Mouse (Mus musculus): ENCODE data around the gene Mthfd1l. TPM values are rescaled to one million over a fixed set of nuclear protein-coding genes. Genes with fewer than 3 reads are reported as not detected.

Mthfd1l gene
- polyA plus RNA-seq, 1 experiment from 2014 or later, result 50.9 TPM

DNA sequence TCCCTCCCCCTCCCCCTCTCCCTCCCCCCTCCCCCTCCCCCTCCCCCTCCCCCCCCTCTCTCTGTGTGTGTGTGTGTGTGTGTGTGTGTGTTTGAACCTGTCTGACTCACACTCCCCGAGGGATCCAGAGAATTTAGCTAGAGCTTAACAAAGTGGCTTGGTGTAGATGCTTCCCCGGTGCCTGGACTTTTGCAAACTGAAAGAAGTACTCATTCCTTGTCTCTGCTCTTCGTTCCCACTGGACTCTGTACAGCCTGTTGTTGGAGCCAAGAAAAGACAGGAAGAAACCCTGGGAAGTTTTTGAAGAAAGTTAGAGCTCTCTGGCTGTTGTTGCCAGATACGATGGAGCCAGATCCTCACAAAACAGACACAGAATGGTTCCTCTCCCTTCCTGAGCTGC lies 73.6 kb downstream of the Mthfd1l start:
- no peak for ATAC-seq (replicated peaks; ENCODE audit: low FRiP score)
- H3K27ac ChIP-seq (ENCODE audit: low read depth, low read length), result no peak overlapping the region
- H3K36me3 ChIP-seq (ENCODE audit: control insufficient read depth, insufficient read depth, low read length), result peaks cover 17% of the 10 kb centered on the region
- no peak for DNase-seq (ENCODE audit: low spot score)
- H3K27me3 ChIP-seq (replicated peaks; ENCODE audit: control insufficient read depth, insufficient read depth, low read length), result no peaks in the 10 kb centered on the region
- H3K4me2 ChIP-seq, result no peak overlapping the region
- no peaks in the 10 kb centered on the region for H3K4me1 ChIP-seq (replicated peaks; ENCODE audit: control insufficient read depth, insufficient read depth, low read length)
- no peaks in the 10 kb centered on the region for H3K9me3 ChIP-seq (ENCODE audit: control insufficient read depth, low read length)
- H3K9ac ChIP-seq (ENCODE audit: low read depth, low read length), result no peak overlapping the region
- 90% methylated on average over 4 of the region's 4 CpGs for WGBS
- H3K4me3 ChIP-seq (ENCODE audit: low read depth, low read length), result no peak overlapping the region

DNA sequence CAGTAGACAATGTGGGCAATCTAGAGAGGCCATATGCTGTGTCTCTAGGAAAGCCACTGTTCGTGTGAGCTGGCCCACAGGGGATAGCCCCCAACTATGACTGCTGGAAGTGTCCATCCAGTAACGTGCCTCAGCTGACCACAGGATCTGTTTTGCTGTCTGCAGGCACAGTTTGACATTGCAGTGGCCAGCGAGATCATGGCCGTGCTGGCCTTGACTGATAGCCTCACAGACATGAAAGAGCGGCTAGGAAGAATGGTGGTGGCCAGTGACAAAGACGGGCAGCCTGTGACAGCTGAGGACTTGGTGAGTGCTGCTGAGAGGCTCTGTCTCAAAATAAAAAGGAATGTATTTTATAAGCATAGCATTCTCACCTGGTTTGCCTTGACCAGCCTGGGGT lies 74.7 kb downstream of the Mthfd1l start:
- H3K27ac ChIP-seq (ENCODE audit: low read depth, low read length), result no peak overlapping the region
- ATAC-seq (replicated peaks; ENCODE audit: low FRiP score), result no peak
- no peaks in the 10 kb centered on the region for H3K4me1 ChIP-seq (replicated peaks; ENCODE audit: control insufficient read depth, insufficient read depth, low read length)
- no peaks in the 10 kb centered on the region for H3K9me3 ChIP-seq (ENCODE audit: control insufficient read depth, low read length)
- H3K4me3 ChIP-seq (ENCODE audit: low read depth, low read length), result no peak overlapping the region
- DNase-seq (ENCODE audit: low spot score), result no peak
- H3K4me2 ChIP-seq, result no peak overlapping the region
- peaks cover 14% of the 10 kb centered on the region for H3K36me3 ChIP-seq (ENCODE audit: control insufficient read depth, insufficient read depth, low read length)
- H3K27me3 ChIP-seq (replicated peaks; ENCODE audit: control insufficient read depth, insufficient read depth, low read length), result no peaks in the 10 kb centered on the region
- no peak overlapping the region for H3K9ac ChIP-seq (ENCODE audit: low read depth, low read length)
- 82% methylated on average over 6 of the region's 6 CpGs for WGBS

DNA sequence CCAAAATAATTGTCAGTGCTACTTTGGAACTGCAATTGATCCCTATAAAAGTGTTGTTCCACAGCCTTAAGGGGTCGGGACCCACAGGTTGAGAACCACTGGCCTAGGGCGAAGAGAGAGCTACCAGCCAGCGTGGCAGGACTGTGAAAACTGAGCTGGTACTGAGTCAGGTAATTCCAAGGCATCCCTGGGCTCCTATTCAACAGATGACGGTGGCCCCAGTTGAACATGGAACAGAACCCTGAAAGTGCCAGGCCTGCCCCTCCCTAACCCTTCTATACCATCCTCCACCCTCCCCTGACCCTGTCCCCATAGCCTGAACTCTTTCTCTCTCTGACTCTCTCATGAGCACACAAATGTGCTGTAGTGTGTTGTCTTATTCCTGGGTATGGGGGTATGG lies 77.3 kb downstream of the Mthfd1l start:
- Histone ChIP-seq H3K27me3 (replicated peaks; ENCODE audit: control insufficient read depth, insufficient read depth, low read length) (no peaks in the 10 kb centered on the region), H3K4me2 (no peak overlapping the region), H3K36me3 (ENCODE audit: control insufficient read depth, insufficient read depth, low read length) (peaks cover 11% of the 10 kb centered on the region; the same call in 1 of the 2 replicates), H3K4me1 (replicated peaks; ENCODE audit: control insufficient read depth, insufficient read depth, low read length) (no peaks in the 10 kb centered on the region), H3K27ac (ENCODE audit: low read depth, low read length) (no peak overlapping the region), H3K9ac (ENCODE audit: low read depth, low read length) (no peak overlapping the region), H3K9me3 (ENCODE audit: control insufficient read depth, low read length) (no peaks in the 10 kb centered on the region), H3K4me3 (ENCODE audit: low read depth, low read length) (no peak overlapping the region)
- WGBS, result 91% methylated on average over 4 of the region's 4 CpGs
- no peak for DNase-seq (ENCODE audit: low spot score)
- ATAC-seq (replicated peaks; ENCODE audit: low FRiP score), result no peak

DNA sequence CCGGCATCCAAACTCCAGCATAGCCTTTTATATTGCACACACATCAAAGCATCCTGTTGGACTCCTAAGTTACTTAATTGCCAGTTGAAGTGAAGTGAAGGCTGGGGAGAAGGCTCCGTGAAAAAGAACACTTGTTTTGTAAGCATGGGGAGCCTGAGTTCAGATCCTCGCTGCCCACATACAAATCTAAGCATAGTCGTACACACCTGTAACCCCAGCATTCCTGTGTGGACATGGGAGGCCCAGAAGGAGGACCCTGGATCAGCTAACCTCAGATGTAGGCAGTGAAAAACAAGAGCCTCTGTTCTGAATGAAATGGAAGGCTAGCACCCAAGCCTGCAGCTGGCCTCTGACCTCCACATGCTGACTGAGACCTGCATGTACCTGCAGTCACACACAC lies 79.8 kb downstream of the Mthfd1l start:
- WGBS, result 79% methylated on average over 4 of the region's 4 CpGs
- Histone ChIP-seq H3K27ac (ENCODE audit: low read depth, low read length) (no peak overlapping the region), H3K4me2 (no peak overlapping the region), H3K9me3 (ENCODE audit: control insufficient read depth, low read length) (no peaks in the 10 kb centered on the region), H3K27me3 (replicated peaks; ENCODE audit: control insufficient read depth, insufficient read depth, low read length) (no peaks in the 10 kb centered on the region), H3K9ac (ENCODE audit: low read depth, low read length) (no peak overlapping the region), H3K4me3 (ENCODE audit: low read depth, low read length) (no peak overlapping the region), H3K4me1 (replicated peaks; ENCODE audit: control insufficient read depth, insufficient read depth, low read length) (no peaks in the 10 kb centered on the region), H3K36me3 (ENCODE audit: control insufficient read depth, insufficient read depth, low read length) (peaks cover 6% of the 10 kb centered on the region; the same call in 1 of the 2 replicates)
- ATAC-seq (replicated peaks; ENCODE audit: low FRiP score) (no peak), DNase-seq (ENCODE audit: low spot score) (no peak)

DNA sequence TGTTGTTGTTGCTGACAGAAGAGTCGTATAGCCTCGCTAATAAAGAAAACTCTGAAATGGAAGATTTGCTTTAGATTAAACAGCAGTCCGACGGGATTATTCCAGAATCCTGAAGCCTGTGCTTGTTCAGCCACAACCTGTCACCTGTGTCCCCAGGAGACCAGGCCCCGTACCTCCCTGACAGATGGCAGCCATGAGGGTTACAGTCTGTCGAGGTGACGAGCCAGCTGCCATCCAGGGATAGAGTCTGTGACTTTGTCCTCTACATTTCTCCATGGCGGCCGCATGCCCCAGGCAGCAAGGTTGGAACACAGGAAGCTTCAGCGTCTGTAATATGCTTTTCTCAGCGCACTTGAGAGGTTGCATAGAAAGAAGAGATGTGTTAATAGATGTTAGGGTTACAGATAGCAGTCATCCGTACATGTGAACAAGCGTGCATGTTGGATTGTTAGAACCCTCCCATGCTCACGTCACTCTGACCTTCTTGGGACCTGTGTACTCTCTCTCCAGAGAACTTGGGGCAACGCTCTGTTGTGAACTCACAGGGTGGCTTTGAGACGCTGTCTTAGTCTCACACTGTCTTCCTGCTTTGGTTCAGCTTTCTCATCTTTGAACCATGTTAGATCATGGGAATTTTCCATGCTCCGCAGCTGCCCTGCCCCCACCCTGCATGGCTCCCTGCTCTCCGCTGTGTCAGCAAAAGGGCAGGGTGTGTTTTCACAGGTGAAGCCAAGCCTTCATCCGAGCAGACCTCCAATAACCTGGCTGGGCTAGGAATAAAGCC lies 80.6 kb downstream of the Mthfd1l start:
- Histone ChIP-seq H3K4me2 (no peak overlapping the region), H3K4me3 (ENCODE audit: low read depth, low read length) (no peak overlapping the region), H3K9me3 (ENCODE audit: control insufficient read depth, low read length) (no peaks in the 10 kb centered on the region), H3K9ac (ENCODE audit: low read depth, low read length) (no peak overlapping the region), H3K27ac (ENCODE audit: low read depth, low read length) (no peak overlapping the region), H3K36me3 (ENCODE audit: control insufficient read depth, insufficient read depth, low read length) (peaks cover 9% of the 10 kb centered on the region; the same call in 1 of the 2 replicates), H3K4me1 (replicated peaks; ENCODE audit: control insufficient read depth, insufficient read depth, low read length) (no peaks in the 10 kb centered on the region), H3K27me3 (replicated peaks; ENCODE audit: control insufficient read depth, insufficient read depth, low read length) (no peaks in the 10 kb centered on the region)
- no peak for ATAC-seq (replicated peaks; ENCODE audit: low FRiP score)
- DNase-seq (ENCODE audit: low spot score), result no peak
- WGBS, result 86% methylated on average over 19 of the region's 19 CpGs

DNA sequence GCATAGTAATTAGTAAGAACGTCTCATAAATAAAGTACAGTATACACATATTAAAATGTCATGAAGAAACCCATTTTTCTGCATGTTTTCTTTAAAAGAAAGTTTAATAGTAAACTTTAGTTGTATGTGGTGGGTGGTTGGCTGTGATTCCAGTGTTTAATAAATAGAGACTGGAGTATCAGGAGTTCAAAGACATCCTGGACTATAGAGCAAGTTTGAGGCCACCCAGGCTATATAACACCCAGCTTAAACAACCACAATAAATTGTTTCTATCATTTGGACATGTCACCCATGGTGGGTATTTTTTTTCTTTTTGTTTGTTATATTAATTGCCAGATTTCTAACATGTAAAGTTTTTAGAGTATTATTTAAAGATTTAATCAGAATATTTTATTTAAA lies 81.7 kb downstream of the Mthfd1l start:
- Histone ChIP-seq H3K9me3 (ENCODE audit: control insufficient read depth, low read length) (no peaks in the 10 kb centered on the region), H3K4me1 (replicated peaks; ENCODE audit: control insufficient read depth, insufficient read depth, low read length) (no peaks in the 10 kb centered on the region), H3K4me3 (ENCODE audit: low read depth, low read length) (no peak overlapping the region), H3K27ac (ENCODE audit: low read depth, low read length) (no peak overlapping the region), H3K4me2 (no peak overlapping the region), H3K9ac (ENCODE audit: low read depth, low read length) (no peak overlapping the region), H3K36me3 (ENCODE audit: control insufficient read depth, insufficient read depth, low read length) (peaks cover 8% of the 10 kb centered on the region; the same call in 1 of the 2 replicates), H3K27me3 (replicated peaks; ENCODE audit: control insufficient read depth, insufficient read depth, low read length) (no peaks in the 10 kb centered on the region)
- no peak for ATAC-seq (replicated peaks; ENCODE audit: low FRiP score)
- no peak for DNase-seq (ENCODE audit: low spot score)
- WGBS, result 97% methylated on average over 1 of the region's 1 CpGs

DNA sequence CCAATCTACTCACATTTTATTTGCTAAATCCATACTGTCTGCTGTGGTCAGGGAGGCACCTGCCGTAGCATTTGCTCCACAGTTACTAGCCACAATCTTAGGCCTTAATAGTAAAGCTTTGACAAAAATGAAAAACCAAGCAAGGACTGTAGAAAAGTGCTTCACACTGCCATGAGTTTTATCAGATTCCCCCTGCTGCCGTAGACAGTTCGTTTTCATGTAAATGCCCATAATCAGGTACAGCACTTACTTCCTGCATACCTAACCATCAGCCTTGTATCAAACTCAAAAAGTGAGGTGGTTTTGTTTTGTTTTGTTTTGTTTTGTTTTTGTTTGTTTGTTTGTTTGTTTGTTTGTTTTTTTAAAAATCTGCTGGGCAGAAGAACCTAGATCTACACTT lies 84.5 kb downstream of the Mthfd1l start:
- H3K4me2 ChIP-seq, result no peak overlapping the region
- no peak overlapping the region for H3K4me3 ChIP-seq (ENCODE audit: low read depth, low read length)
- no peak overlapping the region for H3K9ac ChIP-seq (ENCODE audit: low read depth, low read length)
- peaks cover 6% of the 10 kb centered on the region; the same call in 1 of the 2 replicates for H3K36me3 ChIP-seq (ENCODE audit: control insufficient read depth, insufficient read depth, low read length)
- no peaks in the 10 kb centered on the region for H3K27me3 ChIP-seq (replicated peaks; ENCODE audit: control insufficient read depth, insufficient read depth, low read length)
- ATAC-seq (replicated peaks; ENCODE audit: low FRiP score) (no peak), DNase-seq (ENCODE audit: low spot score) (no peak)
- H3K4me1 ChIP-seq (replicated peaks; ENCODE audit: control insufficient read depth, insufficient read depth, low read length), result no peaks in the 10 kb centered on the region
- no peak overlapping the region for H3K27ac ChIP-seq (ENCODE audit: low read depth, low read length)
- no peaks in the 10 kb centered on the region for H3K9me3 ChIP-seq (ENCODE audit: control insufficient read depth, low read length)
- WGBS, result 85% methylated on average over 3 of the region's 3 CpGs

DNA sequence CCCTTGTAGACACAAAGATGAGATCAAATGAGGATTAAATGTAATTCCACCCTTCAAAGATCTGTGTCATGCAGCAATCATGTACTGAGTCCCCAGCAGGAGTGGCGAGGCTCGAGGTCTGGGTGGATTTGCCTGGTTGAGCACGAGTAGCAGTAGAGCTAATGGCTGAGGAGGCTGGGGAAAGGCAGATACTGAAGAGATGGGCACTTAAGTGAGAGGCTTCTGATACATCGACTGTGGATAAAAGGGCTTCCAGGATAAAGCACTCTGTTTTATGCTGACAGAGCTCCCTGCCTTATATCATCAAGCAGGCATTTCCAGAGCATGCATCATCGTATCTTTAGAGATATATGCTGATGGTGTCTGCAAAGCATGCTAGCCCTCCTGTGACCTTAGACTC lies 84.9 kb downstream of the Mthfd1l start:
- H3K27me3 ChIP-seq (replicated peaks; ENCODE audit: control insufficient read depth, insufficient read depth, low read length), result no peaks in the 10 kb centered on the region
- no peak overlapping the region for H3K4me2 ChIP-seq
- DNase-seq (ENCODE audit: low spot score), result no peak
- H3K36me3 ChIP-seq (ENCODE audit: control insufficient read depth, insufficient read depth, low read length), result peaks cover 6% of the 10 kb centered on the region; the same call in 1 of the 2 replicates
- ATAC-seq (replicated peaks; ENCODE audit: low FRiP score), result no peak
- no peaks in the 10 kb centered on the region for H3K4me1 ChIP-seq (replicated peaks; ENCODE audit: control insufficient read depth, insufficient read depth, low read length)
- 63% methylated on average over 5 of the region's 5 CpGs for WGBS
- no peak overlapping the region for H3K4me3 ChIP-seq (ENCODE audit: low read depth, low read length)
- H3K27ac ChIP-seq (ENCODE audit: low read depth, low read length), result no peak overlapping the region
- H3K9ac ChIP-seq (ENCODE audit: low read depth, low read length), result no peak overlapping the region
- no peaks in the 10 kb centered on the region for H3K9me3 ChIP-seq (ENCODE audit: control insufficient read depth, low read length)

Data from liver, embryonic 11.5 days (tissue).